Mouse (Mus musculus) C2C12 (cell line): ENCODE data around the gene Hmgb1.

Source experiments
- CEBPB ChIP-seq: IDR thresholded peaks from one replicate; pipeline ENCODE4 v1.6.1; 2011; ENCODE audit warnings: low read depth, mild to moderate bottlenecking, control low read depth, moderate library complexity
- CTCF ChIP-seq: IDR thresholded peaks from one replicate; pipeline ENCODE4 v1.5.1; 2011; ENCODE audit not compliant: control insufficient read depth, insufficient read depth, insufficient read length

- TF ChIP-seq CTCF: no peak
- TF ChIP-seq CEBPB: no peak
Observed at GRCm38 (mm10) chr5:149212806-149213205, 28.5 kb upstream of the Hmgb1 start.
